Mouse (Mus musculus) gastrocnemius, postnatal 10 days (tissue): Measurements from ENCODE around the gene Bag5. TPM values are rescaled to one million over a fixed set of nuclear protein-coding genes. Genes with fewer than 3 reads are reported as not detected.

ENCODE experiments used
- DNase-seq: peaks from one replicate; pipeline ENCODE4 v3.0.0; 2021; ENCODE audit warnings: mixed read lengths
- total RNA-seq, 2 experiments: library from RNA; stranded (reverse); gene quantifications; 2 replicates each; pipeline ENCODE4 v1.2.3; 2021

Gene Bag5
- total RNA-seq, 2 experiments from 2014 or later: 17.5 to 21.1 TPM

DNA sequence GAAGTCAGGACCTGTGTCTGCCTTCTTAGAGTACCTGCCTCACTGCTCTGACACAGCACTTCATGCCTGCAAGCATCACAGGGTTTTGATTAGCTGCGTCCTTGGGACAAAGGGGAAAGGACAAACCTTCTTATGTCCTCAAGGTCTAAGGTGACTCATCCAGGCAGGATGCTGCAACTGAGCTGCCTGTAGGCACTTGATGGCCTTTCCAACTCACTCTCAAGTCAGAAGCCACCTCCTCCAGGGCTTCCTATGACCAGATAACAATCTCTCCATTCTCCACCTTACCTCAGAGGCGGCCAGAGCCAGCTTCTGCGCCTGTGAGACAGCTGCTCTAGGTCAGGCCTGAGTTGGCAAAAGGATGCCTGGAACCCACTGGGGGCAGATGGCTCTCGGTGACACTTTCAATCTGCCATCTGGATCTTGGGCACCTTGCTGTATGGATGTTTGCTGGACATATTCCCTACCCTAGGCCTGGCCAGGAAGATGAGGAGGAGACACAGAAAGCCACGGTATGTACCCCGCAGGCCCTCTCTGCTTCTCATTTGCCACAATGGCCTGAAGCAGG is 14.6 kb downstream of the Bag5 start:
- DNase-seq: no peak

DNA sequence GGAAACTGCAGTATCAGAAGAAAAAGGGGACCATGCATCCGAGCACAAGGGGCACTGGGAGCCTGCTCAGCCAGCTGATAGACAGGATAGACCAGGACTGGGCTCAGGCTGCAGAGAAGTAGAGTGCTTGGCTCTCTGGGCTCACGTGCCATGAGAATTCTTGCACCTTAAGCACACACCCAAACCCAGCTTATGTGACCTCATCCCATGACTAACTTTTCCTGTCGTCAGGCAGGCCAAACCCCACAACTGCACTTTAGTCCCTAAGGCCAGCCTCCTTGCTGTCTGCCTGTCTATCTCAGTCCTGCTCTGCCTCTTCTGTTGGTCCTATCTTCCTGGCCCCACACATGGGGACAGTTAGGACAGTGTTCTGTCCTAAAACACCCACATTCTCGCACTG is 15.3 kb downstream of the Bag5 start:
- no peak for DNase-seq

DNA sequence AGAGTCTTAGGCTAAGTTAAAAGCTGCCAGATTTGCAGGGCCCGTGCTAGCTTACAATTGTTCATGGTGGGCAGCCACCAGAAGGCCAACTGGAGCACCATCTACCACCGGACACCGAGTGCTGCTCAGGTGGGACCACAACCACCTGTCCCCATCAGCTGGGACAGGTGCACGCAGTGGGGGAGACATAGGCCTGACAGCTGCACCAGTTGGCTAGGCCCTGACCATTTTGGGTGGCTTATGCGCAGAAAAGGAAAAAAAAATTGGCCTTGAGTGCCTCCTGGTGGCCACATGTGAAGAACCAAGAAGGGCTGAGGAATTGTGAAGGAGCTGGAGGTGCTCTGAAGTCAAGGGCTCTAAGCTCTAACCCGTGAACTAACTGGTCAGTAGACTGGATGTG is 16.8 kb downstream of the Bag5 start:
- peak; percentile 71 for DNase-seq

DNA sequence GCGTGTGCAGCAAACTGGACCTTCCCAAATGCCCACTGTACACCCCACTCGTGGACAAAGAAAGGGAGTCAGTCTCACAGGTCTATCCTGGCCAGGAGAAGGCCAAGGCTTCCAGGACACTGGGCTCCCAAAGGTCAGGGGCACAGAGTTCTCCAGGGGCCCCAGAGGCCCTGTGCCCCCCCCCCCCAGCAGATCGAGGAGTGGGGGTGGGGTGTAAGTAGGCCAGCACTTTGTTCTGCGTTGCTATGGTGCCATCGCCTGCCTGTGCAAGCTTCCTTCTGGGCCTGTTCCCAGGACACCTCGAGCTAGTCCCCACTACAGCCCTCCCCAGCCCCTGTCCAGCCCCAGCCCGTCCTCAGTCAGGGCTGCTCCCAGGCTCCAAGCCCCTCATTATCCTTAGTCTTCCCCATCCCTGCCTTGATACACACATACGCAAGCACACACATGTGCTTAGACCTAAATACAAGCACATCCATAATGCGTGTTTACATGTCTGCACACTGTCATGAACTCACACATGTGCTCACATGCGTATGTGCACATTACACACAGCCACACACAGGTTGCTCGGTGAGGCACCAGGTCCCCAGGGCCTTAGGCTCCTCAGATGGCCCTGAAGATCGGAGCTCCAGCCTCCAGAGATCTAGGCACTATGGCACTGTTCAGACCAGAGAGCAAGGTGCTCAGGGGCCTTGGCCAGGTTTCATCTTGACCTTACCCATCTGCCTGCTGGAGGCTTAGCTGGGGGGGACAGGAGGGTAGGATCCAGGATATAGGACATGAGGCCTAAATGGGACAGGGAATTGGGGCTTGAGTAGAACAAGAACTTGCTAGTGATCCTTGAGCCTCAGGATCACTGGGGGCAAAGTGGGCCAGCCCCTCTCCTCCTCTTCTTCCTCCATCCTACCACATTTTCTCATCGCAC is 17.9 kb downstream of the Bag5 start:
- DNase-seq: no peak

DNA sequence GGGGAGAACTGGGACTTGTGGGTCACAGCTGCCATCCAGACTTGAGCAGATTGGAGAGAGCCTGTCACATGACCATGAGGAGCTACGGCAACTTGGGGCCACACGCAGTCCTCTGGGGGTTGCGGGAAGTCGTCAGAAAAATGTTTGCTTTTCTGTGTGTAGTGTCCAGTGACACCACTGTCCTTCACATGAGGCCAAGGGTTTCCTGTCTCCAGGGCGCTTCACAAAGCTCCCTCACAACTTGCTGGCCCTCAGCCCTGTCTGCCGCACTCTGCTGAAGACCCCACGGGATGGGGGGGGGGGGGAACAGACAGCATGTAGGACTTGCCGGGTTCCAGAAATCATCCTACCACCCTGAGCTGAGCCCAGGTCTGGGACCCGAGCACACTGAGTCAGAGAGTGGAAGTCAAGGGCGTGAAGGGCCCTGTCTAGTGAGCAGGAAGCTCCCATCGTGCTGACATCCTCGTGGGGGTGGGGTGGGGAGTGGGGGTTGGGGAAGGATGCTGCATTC is 18.7 kb downstream of the Bag5 start:
- no peak for DNase-seq

DNA sequence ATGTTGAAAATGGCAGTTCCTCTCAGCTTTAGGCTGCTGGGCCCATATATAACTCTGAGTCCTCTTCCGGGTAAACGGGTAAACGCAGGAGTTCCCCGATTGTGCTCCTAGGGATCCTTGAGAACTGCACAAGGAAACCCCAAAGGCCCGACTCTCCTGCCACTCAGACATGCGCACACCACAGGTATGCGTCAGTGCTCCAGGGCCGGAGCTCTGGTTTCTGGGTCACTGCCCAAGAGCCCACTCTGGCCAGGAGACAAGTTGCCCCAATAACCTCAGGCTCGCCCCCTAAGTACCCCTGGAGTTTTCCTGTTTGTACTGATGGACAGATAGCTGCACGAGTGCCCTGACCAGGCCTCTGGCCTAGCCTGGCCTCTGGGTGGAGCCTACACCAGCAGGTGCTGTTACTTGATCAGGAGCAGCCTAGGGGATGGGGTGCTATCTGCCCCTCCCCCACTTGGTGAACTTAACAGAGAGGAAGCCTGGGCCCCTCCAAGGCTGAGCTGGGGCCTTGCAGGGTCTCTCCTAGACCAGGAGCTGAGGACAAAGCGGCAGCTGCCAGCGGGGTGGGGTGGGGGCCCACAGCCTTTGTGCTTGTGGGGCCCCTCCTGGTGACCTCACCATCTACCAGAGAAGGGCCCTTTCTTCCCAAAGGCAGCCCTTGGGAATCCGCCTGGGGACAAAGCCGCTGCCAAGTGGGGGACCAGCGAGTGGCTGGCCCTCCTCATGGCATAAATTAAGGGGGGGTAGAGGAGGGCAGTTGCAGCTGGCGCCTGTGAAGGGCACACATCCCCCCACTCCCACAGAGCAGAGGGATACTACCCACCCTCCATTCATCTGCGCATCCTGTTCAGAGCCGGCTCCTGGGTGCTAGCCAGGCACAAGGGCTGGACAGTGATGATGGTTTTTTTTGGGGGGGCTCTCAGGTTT is 19.5 kb downstream of the Bag5 start:
- DNase-seq: no peak

DNA sequence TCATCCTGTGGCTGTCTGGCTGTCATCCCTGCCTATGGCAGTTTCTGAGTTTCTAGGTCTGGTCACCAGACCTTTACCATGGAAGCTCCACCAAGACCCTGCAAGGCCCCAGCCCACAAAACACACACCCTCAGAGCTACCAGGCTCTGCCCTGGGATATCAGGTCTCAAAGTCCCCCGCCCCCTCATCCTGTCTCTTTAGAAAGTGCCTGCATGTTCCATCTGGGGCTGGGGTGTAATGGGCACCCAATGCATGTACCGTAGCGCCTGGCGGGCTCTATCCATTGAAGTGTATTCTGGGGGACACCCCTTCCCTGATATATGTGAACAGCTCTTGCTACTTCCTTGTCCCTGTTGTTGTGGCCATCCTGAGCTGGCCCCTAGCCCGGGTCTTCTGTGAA is 20.2 kb downstream of the Bag5 start:
- no peak for DNase-seq

DNA sequence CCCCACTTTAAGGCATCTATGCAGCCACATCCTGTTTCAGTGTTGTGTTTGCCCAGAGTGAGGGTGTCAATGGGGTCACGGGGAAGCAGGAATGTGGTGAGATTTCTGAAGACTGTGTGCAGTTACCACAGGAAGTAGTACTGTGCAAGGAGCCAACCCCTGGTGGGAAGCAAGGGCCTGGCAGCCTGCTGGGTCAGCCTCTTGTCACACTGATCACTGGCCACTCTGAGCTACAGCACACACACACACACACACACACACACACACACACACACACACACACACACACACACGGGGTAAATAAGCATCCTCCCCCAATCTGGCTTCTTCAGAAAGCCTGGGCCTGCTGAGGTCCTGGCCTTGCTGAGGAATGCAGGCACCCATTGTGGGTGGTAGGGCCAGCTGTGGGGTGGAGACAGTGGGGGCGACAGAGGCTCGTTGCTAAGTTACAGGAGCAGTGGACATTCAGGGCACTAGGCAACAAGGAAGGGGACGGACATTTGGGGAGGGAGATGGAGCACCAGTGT is 21.6 kb downstream of the Bag5 start:
- DNase-seq: no peak

DNA sequence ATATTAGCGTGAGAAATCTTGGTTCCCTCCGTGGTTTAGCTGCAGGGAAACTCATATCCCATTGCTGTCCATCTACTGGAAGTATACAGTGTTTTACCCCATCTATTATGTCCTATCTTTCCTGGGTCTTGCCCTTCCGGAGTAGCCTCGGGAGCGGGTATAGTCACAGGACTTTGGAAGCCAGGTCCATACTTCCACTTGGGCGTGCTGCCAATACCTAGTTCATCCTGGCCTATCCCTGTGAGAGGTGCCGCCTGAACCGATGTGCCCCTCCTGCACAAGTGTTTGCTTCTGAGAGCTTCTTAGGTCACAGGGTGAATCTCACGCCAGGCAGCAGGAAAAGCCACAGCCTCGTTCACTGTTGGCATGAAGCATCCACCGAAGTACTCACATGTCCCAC is 23.6 kb downstream of the Bag5 start:
- no peak for DNase-seq

DNA sequence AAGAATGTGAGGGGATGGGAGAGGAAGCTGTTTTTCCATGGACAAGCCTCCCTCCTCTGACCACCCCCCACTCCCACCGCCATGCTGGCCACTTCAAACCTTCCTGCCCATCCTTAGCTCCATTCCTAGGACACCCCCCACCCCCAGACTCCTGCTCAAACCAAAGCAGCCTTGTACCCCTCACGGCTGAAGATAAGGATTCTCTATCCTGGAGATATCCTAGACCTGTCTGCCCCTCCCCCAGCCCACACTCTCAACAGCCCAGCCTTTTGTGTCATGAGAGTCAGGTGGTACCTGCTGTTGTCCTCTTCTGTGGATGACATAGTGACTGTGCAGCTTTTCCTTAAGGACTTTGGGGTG is 25.0 kb downstream of the Bag5 start:
- no peak for DNase-seq

DNA sequence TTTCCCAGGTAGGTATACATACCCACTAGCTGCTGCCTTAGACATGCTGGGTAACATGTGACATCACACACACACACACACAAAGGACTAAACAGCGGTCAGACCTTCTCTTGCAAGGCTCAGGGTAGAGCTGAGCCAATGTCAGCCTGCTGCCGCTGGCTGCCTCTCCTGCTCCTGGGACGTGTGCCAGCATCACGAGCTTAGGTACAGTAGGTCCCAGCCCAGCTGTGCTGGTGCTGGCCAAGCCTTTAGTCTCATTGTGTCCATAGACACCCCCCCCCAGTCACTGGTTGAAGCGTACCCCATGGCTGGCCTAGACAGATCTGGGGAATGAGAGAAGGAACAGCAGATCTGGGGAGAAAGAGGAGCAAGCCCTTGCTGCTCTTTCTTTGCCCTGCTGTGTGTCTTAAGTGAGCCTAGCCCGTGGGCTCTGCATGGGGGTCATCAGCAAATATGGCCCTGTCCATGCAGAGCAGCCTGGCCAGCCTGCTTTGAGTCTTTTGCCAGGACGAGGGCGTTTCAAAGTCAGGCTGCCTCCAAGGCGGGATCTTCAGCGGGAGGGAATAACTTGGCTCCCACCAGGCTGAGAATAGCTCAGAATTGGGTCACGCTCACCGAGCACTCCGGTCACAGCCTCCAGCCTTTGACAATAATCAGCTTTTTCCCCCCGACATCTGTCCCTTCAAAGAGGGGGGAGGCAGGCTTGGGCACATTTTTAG is 25.5 kb downstream of the Bag5 start:
- DNase-seq: peak; percentile 81

DNA sequence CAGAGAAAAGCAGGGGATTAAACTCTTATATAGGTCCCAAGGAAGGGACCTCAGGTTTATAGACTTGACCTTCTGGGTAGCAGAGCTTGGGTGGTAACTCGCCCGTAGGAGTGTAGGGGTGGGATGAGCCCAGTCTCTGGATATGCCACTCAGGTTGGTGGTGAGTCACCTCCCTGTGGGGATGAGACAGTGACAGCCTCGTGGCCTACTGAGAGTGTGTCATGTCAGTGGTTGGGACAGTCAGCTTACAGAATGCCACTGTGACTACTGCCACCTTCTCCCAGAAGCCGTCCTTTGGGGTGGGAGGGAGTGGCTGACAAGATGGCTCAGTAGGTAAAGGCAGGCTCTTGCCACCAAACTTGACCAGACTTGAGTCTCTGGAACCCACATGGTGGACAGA is 26.7 kb downstream of the Bag5 start:
- DNase-seq: no peak

DNA sequence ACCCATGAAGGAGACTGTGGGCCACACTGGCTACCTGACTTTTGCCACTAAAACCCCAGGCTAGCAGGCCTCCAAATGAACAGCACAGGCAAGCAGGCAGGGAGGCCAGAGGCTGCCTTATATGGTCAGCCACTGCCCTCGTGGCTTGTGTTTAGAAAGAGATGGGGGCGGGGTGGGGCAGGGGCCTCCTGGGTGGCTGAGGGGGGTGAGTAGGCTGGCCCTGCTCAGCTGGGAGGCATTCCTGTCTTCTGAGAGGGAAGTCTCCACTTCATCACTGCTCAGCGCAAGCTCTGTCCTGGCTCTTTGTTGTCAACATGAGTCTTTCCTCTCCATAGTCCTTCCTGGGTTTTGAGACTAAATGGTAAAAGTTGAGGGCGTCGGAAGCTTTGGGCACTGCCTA is 30.3 kb downstream of the Bag5 start:
- DNase-seq: no peak

DNA sequence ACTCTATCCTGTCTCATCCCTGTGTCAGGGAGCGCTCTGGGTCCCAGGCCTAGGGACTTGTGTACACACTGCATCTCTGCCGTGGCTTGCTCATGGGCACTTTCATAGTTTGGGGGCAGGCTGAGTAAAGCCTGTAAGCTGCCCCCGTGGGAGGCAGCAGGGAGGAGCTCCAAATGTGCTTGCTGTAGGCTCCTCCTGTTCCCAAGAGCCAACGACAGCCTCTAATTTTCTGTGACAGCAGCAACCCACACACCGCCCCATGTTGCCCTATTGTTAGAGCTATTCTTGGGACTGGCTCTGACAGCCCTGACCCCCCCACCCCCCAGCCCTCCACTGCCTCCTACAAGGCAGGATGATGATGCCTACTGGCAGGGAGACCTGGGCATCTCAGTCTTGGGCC is 31.1 kb downstream of the Bag5 start:
- no peak for DNase-seq

DNA sequence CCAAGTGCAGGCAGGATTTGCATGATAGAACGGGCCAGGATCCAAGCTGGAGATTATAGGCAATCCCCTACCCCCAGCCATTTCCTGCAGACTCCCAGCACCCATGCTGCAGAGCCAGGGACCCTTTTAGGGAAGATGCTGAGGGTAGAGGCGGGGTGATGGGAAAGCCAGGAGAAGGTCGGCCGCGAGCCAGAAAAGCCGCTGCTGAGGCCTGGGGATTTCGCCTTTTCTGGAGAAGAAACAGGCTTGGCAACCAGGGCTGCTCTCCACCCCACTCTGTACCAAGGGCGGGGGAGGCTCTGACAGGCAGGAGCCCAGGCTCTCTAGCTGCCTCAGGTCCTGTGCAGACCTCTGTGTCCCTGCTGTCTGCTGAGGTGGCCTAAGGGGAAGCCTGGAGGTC is 31.8 kb downstream of the Bag5 start:
- DNase-seq: no peak

DNA sequence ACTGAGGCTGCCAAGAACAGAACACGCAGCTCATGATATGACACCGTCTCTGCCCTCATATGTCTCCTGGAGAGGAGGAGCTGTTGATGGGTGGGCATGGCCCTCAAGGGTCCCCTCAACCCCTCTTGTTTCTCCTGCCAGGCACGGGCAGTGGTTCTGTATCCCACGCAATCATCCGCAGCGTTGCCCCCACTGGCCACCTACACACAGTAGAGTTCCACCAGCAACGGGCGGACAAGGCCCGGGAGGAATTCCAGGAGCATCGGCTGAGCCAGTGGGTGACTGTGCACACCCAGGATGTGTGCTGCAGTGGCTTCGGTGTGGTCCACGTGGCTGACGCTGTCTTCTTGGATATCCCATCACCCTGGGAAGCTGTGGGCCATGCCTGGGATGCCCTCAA is 32.4 kb downstream of the Bag5 start:
- DNase-seq: no peak

DNA sequence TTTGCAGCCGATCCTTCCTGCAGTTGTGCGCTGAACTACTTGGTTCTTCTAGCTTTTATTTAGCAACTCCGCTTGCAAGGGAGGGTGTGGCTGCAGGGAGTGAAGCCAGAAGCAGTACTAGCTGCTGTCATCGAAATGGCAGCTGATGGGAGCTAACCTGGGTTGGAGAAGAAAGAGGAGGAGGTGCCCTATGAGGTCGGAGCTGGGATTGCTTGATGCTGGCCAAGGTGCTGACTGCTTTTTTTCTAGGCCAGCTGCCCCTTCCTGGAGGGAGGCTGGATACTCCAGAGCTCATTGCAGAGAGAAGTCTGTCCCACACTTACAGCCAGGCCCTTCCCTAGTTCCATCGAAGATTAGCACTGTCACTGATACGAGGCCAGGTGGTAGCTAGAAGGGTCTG is 34.1 kb downstream of the Bag5 start:
- DNase-seq: no peak

DNA sequence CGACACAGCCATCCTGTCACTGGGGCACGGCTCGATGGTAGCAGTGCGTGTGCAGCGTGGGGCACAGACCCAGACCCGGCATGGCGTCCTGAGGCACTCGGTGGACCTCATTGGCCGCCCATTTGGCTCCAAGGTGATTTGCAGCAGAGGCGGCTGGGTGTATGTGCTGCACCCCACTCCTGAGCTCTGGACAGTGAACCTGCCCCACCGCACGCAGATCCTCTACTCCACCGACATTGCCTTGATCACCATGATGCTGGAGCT is 34.5 kb downstream of the Bag5 start:
- DNase-seq: no peak

DNA sequence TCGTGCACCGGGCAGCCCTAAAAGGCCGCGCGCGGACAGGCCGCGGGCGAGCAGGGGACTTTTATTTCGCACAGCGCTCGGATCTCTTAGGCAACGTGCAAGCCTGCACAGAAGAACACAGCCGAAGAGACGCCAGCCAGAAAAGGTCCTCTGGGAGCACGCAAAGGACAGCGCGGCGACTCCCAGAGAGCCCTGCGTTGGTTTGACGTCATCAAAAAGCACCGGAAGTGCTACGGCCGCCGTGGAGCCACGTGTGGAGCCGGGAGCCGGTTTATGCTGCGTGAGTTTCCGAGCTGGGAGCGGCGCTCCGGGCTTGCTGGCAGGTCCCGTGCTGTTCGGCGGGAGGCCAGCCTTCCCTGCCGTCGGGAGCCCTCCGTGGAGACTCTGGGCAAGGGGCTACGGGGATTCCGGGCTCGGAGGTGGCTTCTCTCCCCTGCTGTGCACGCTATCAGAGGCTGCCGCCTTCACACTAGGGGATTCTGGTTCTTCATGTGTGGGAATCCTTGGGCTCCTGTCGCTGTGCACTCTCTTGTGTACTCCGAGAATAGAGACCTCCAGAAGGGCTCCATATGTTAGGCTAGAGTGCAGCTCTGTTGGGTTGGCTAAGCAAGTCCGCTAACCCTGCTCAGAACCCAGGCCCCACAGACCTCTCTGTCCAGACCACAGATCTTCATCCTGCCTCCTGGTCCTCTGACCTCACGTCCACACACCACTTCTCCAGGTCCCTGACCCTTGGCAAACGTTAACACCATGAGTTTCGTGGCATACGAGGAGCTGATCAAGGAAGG is 35.0 kb downstream of the Bag5 start, which contains the start of gene Trmt61a:
Gene Trmt61a (plus strand): TSS at position 224 of the 788 bp plus-strand sequence.
- DNase-seq: peak; percentile 92

DNA sequence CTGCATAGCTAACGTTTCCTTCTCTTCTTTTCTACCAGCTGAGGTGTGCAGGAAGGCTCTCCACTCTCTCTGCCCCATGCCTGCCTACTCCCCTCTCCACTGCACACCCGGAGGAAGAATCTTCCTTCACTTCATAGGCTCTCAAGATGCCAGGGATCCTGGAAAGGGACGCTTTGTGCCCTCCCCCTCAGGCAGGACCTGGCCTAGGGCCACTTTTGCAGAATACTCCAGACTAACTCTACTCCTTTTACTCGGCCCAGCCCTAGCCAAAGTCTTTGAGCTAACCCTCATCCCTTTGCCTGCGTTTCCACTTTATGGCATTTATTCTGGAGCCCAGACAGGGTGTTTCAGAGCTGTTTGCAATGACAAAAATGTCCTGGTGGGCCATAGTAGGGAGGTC is 35.6 kb downstream of the Bag5 start:
- no peak for DNase-seq
